8 mouse cellular contexts compared by ENCODE assay signal in the genomic region with DNA sequence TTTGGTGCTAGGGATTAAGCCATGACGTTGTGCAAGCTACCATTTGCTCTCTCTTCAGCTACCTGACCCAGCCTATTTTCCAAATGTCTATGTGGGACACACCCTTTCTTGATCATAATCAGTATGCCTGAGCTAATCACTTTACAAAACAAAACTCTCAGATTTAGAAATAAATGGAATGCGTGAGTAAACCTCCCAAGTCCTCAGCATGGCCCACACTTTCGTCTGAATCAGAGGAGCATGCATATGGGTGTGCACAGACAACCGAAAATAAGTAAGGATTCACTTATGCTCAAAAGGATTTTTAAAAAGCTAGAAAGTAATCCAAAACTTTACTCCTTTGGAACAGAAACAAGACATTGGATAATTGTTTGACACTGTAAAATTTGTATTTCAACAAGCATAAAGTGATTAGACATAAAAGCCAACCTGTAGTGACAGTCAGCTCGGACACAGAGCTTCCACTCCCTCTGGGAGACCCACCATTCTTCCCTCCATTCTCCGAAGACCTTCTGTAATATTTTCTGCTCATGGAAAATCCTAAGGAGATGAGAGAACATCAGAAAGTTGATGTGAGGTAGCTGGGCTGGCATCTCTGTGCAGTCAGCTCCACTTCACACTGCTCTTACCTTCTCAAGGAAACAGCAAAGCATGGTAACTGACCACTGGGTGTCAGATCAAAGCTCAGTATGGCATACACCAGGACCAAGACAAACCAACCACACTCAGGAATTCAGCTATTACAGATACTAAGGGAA. TPM values are rescaled to one million over a fixed set of nuclear protein-coding genes. Genes with fewer than 3 reads are reported as not detected.
DNase-seq lines count a peak whose midpoint lies in the region; ATAC-seq and TF ChIP-seq lines count a peak whose summit lies in the region.
"Not testable (repeated sequence)": the region's sequence is repeated elsewhere in the genome, so short reads cannot be mapped to it uniquely, and the experiment has no call there.

No protein-coding gene starts in this region.

- not testable (repeated sequence) for H3K4me3 ChIP-seq in MEL (ENCODE audit: control insufficient read depth in 1 of 2, insufficient read depth in 1 of 2, low read depth in 2 of 2, low read length in 2 of 2); limb, embryonic 11.5 days (ENCODE audit: low read depth, low read length)

- peak; percentile 26 for DNase-seq in MEL (ENCODE audit: low read depth, low spot score)
- peak; percentile 45 for DNase-seq in adrenal gland, postnatal 25 days
- DNase-seq in gastrocnemius, postnatal 10 days, result peak; percentile 46
- DNase-seq in heart, postnatal 4 days, result peak; percentile 46
- DNase-seq in limb, embryonic 11.5 days (ENCODE audit: low spot score), result peak; percentile 25
- peak; percentile 35 for DNase-seq in ovary, postnatal 10 days (ENCODE audit: low spot score)
- peak; percentile 79 for DNase-seq in testis, postnatal 10 days (ENCODE audit: low spot score)
- peak; percentile 56 to 65 for DNase-seq in urinary bladder, postnatal 36 days (ENCODE audit: low spot score in 2 of 2)

- H3K4me2 ChIP-seq in limb, embryonic 11.5 days (ENCODE audit: low read depth, severe bottlenecking), result not testable (repeated sequence)

- 89% methylated on average over 6 of the region's 6 CpGs for WGBS in limb, embryonic 11.5 days

- TF ChIP-seq POLR2A in MEL (IDR thresholded peaks at IDR 0.05; ENCODE audit: control insufficient read depth in 1 of 2, insufficient read depth in 1 of 2, low read depth in 1 of 2, low read length in 2 of 2, poor library complexity in 1 of 2), result not testable (repeated sequence)

- not testable (repeated sequence) for ATAC-seq in limb, embryonic 11.5 days (ENCODE audit: insufficient number of reproducible peaks, low FRiP score, low TSS enrichment, low read depth)

- not testable (repeated sequence) for TF ChIP-seq CTCF in MEL (IDR thresholded peaks at IDR 0.05 in 2 of 3, conservative IDR thresholded peaks at IDR 0.05 in 1 of 3; ENCODE audit: control insufficient read depth in 1 of 3, insufficient read depth in 1 of 3, low read depth in 2 of 3, low read length in 3 of 3, poor library complexity in 1 of 3, severe bottlenecking in 1 of 3)

- H3K36me3 ChIP-seq in MEL (ENCODE audit: control insufficient read depth in 1 of 2, insufficient read depth in 2 of 2, low read length in 2 of 2); limb, embryonic 11.5 days (ENCODE audit: control insufficient read depth, insufficient read depth, low read length): not testable (repeated sequence)

- TF ChIP-seq EP300 in MEL (IDR thresholded peaks at IDR 0.05; ENCODE audit: low read depth in 1 of 2, low read length in 2 of 2), result not testable (repeated sequence)

- H3K9ac ChIP-seq in MEL (ENCODE audit: control insufficient read depth, low read depth, low read length, poor library complexity, severe bottlenecking); limb, embryonic 11.5 days (ENCODE audit: low read length): not testable (repeated sequence)

- not testable (repeated sequence) for H3K79me2 ChIP-seq in MEL (ENCODE audit: control insufficient read depth, insufficient read depth, low read length, poor library complexity)

- H3K9me3 ChIP-seq in MEL (replicated peaks; ENCODE audit: insufficient read depth, low read length); limb, embryonic 11.5 days (ENCODE audit: control insufficient read depth, low read length): not testable (repeated sequence)

- not testable (repeated sequence) for H3K4me1 ChIP-seq in MEL (ENCODE audit: control insufficient read depth in 1 of 2, insufficient read depth in 2 of 2, low read length in 2 of 2); limb, embryonic 11.5 days (ENCODE audit: control insufficient read depth, insufficient read depth, low read length)

- H3K27ac ChIP-seq in MEL (ENCODE audit: control insufficient read depth, low read depth, low read length); limb, embryonic 11.5 days (replicated peaks; ENCODE audit: low read depth, low read length): not testable (repeated sequence)

- not testable (repeated sequence) for H3K27me3 ChIP-seq in MEL (ENCODE audit: control insufficient read depth in 1 of 2, insufficient read depth in 2 of 2, low read length in 2 of 2); limb, embryonic 11.5 days (ENCODE audit: control insufficient read depth, insufficient read depth, low read length)

- not testable (repeated sequence) for TF ChIP-seq RAD21 in MEL (IDR thresholded peaks at IDR 0.05; ENCODE audit: low read depth, low read length)

RNA-seq across cellular contexts. Expression of a gene that starts 14.1 kb away (rescaled TPM):
- 49.8 and 50.8 TPM in 2 replicates for total RNA-seq in MEL (2012; rRNA removed)
- 100 to 1,000 TPM in 1 of 2 experiments, 10 to 100 TPM in 1; 83.6 to 180 TPM for polyA plus RNA-seq in MEL (2012; ENCODE audit: insufficient read depth in 1 of 2, insufficient read length in 2 of 2, low read depth in 1 of 2, low replicate concordance in 2 of 2, missing spikeins in 1 of 2)
- total RNA-seq in adrenal gland, postnatal 25 days (2021), result 92.1 and 96.9 TPM in 2 replicates
- total RNA-seq in gastrocnemius, postnatal 10 days (2021), result 10 to 100 TPM; 14.9 to 33.4 TPM
- 10 to 100 TPM; 25.2 TPM for total RNA-seq in heart, postnatal 4 days (2021)
- 9.3 and 9.9 TPM in 2 replicates for polyA plus RNA-seq in limb, embryonic 11.5 days (2014; fragmentation: Nextera tagmentation; extraction: Ambion mirVana)

RNA-seq across cellular contexts. Expression of a gene that starts 23.0 kb away (rescaled TPM):
- total RNA-seq in MEL (2012; rRNA removed), result 42.8 and 59.6 TPM in 2 replicates
- polyA plus RNA-seq in MEL (2012; ENCODE audit: insufficient read depth in 1 of 2, insufficient read length in 2 of 2, low read depth in 1 of 2, low replicate concordance in 2 of 2, missing spikeins in 1 of 2), result 100 to 1,000 TPM; 103 to 235 TPM
- total RNA-seq in adrenal gland, postnatal 25 days (2021), result 60.1 and 67.3 TPM in 2 replicates
- 10 to 100 TPM; 32.9 to 38.2 TPM for total RNA-seq in gastrocnemius, postnatal 10 days (2021)
- 10 to 100 TPM; 62.0 to 64.2 TPM for total RNA-seq in heart, postnatal 4 days (2021)
- polyA plus RNA-seq in limb, embryonic 11.5 days (2014; fragmentation: Nextera tagmentation; extraction: Ambion mirVana), result 74.7 and 87.8 TPM in 2 replicates

Comparison
In these comparisons a context has a peak if more than half of its experiments do, and no peak if none do; other contexts are left out.
1. DNase-seq: peak in every context shown above with its lines; median percentile 79 in testis, postnatal 10 days; 60 in urinary bladder, postnatal 36 days; 46 in gastrocnemius, postnatal 10 days; 46 in heart, postnatal 4 days; 45 in adrenal gland, postnatal 25 days; 35 in ovary, postnatal 10 days; 26 in MEL; 25 in limb, embryonic 11.5 days.